Mouse (Mus musculus) intestine, postnatal 0 days (tissue): ENCODE measurements around the gene Cox6b2. TPM values are rescaled to one million over a fixed set of nuclear protein-coding genes. Genes with fewer than 3 reads are reported as not detected.

Experiments used
- ATAC-seq: fragments of 200-750 bp; cut with Nextera tagmentation; 2 replicates; pipeline ENCODE4 v1.8.0; 2017; ENCODE audit warnings: mild to moderate bottlenecking, moderate TSS enrichment, moderate library complexity
- H3K27ac ChIP-seq: fragments of 300-500 bp; sonication (generic); 2 replicates; pipeline ENCODE4 v1.5.1; 2014; ENCODE audit warnings: mild to moderate bottlenecking, low read depth, low read length, moderate library complexity
- H3K27me3 ChIP-seq: fragments of 300-500 bp; sonication (generic); replicated peaks from 2 replicates; pipeline ENCODE4 v1.6.1; 2014; ENCODE audit warnings: low read length, mixed read lengths; ENCODE audit not compliant: control insufficient read depth, insufficient read depth
- H3K36me3 ChIP-seq: fragments of 300-500 bp; sonication (generic); 2 replicates; pipeline ENCODE4 v1.6.1; 2014; ENCODE audit warnings: mild to moderate bottlenecking, moderate library complexity; ENCODE audit not compliant: control insufficient read depth, insufficient read depth
- H3K4me1 ChIP-seq: fragments of 300-500 bp; sonication (generic); replicated peaks from 2 replicates; pipeline ENCODE4 v1.6.1; 2014; ENCODE audit warnings: antibody characterized with exemption, low read length, mixed read lengths; ENCODE audit not compliant: control insufficient read depth, insufficient read depth
- H3K4me2 ChIP-seq: fragments of 300-500 bp; sonication (generic); replicated peaks from 2 replicates; pipeline ENCODE4 v1.6.1; 2014; ENCODE audit warnings: low read depth, mild to moderate bottlenecking, moderate library complexity
- H3K4me3 ChIP-seq: fragments of 300-500 bp; sonication (generic); 2 replicates; pipeline ENCODE4 v1.5.1; 2014; ENCODE audit warnings: low read depth, low read length
- H3K9ac ChIP-seq: fragments of 300-500 bp; sonication (generic); 2 replicates; pipeline ENCODE4 v1.6.1; 2014; ENCODE audit warnings: mild to moderate bottlenecking, low read depth, low read length
- H3K9me3 ChIP-seq: fragments of 300-500 bp; sonication (generic); 2 replicates; pipeline ENCODE4 v1.6.1; 2016; ENCODE audit warnings: mixed run types; ENCODE audit not compliant: control insufficient read depth
- CTCF ChIP-seq: sonication (generic); IDR thresholded peaks from 2 replicates; pipeline ENCODE4 v1.5.1; 2016; ENCODE audit warnings: low read depth, mild to moderate bottlenecking, control low read depth, antibody characterized with exemption, moderate library complexity
- WGBS: fragments of 180-500 bp; shearing (Covaris S2); extraction: QIAGEN DNeasy Blood & Tissue Kit; methylation state at CpG from one replicate; pipeline ENCODE4 v1.1.7; 2014; 5-methylcytosine and 5-hydroxymethylcytosine counted together
- polyA plus RNA-seq: library from polyadenylated mRNA; unstranded; fragments of >200 nt; fragmentation: Nextera tagmentation; extraction: Ambion mirVana; gene quantifications from 2 replicates; pipeline ENCODE4 v1.2.1, GENCODE M21; 2015

Cox6b2 gene
- polyA plus RNA-seq, 1 experiment from 2014 or later: 48.5 TPM

DNA sequence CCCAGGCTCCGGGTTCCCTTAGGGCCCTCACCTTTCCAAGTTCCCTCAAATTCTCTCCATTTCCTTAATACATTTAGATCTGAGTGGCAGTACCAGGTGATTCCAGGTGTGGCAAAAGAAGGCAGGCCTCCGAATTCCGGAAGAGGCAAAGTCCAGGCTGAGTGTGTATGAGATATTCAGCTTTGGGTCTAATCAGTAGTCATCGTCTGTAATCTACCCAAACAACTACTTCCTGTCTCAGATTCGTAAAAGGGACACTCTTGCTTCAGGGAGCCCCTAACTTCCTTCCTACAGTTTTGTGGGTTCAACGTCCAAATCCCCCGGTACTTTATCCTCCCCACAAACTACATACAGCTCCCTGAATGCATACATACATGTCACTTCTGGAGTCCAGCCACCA, 27.7 kb downstream of the Cox6b2 start, which contains the start of gene Tmem150b:
Gene Tmem150b, minus strand, starts transcription at position 81 of the 400 bp plus-strand sequence.
- Histone ChIP-seq H3K4me3 (peak within 1 kb of the TSS; percentile 45), H3K4me2 (peak within 1 kb of the TSS; percentile 77), H3K9me3 (no peaks in the 10 kb centered on the region), H3K27me3 (no peaks in the 10 kb centered on the region), H3K9ac (peak within 1 kb of the TSS; percentile 50), H3K4me1 (peaks cover 6% of the 10 kb centered on the region; the same call in 1 of the 2 replicates), H3K27ac (peak within 1 kb of the TSS; percentile 82), H3K36me3 (peaks cover 3% of the 10 kb centered on the region; the same call in 1 of the 2 replicates)
- TF ChIP-seq CTCF: no peak
- peak; percentile 87 for ATAC-seq
- 31% methylated on average over 7 of the region's 7 CpGs for WGBS

DNA sequence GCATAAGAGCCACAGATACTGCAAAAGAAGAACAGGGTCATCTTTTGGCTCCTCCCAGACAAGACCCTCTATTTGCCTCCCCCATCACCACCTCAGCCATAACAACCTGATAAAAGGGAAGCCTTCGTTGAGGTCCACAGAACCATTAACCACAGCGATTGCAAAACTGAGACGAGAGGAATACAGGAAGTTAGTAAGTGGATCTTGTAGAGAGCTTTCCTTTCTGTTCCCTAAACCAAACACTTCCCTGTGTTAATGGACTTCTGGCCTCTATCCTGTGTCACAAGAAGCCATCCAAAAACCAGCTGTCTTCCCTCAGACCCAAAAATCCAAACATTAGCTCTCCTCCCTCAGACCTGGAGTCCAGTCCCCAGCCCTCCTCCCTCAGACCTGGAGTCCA, 28.5 kb downstream of the Cox6b2 start:
- Histone ChIP-seq H3K4me3 (peak overlapping the region; percentile 45), H3K27me3 (no peaks in the 10 kb centered on the region), H3K36me3 (peaks cover 3% of the 10 kb centered on the region; the same call in 1 of the 2 replicates), H3K9me3 (no peaks in the 10 kb centered on the region), H3K4me2 (peak overlapping the region; percentile 77), H3K27ac (peak overlapping the region; percentile 82), H3K9ac (peak overlapping the region; percentile 50), H3K4me1 (peaks cover 10% of the 10 kb centered on the region)
- ATAC-seq: peak; percentile 23; the same call in 1 of the 2 replicates
- no peak for TF ChIP-seq CTCF
- WGBS: 7% methylated on average over 3 of the region's 3 CpGs

DNA sequence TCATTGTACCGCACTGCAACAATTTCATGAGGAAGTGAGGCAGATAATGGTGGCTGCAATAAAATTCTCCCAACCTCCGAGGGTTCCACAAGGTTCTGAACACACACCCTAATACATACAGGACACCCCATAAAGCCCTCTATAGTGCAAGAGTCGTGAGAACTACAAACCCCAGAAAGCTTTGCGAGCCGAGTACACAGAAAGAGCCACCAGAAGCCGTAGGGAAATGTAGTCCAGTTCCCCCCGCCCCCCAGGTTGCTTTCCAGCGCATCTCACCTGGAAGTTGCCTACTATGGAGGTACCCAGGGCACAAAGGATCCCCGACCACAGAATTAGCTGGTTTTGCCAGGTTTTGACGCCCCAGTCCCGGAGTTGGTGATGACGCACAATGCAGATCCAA, 29.4 kb downstream of the Cox6b2 start:
- WGBS: 25% methylated on average over 12 of the region's 12 CpGs
- peaks cover 10% of the 10 kb centered on the region for H3K4me1 ChIP-seq
- peak overlapping the region; percentile 77 for H3K4me2 ChIP-seq
- no peaks in the 10 kb centered on the region for H3K9me3 ChIP-seq
- no peaks in the 10 kb centered on the region for H3K27me3 ChIP-seq
- no peak for TF ChIP-seq CTCF
- H3K36me3 ChIP-seq: peaks cover 3% of the 10 kb centered on the region; the same call in 1 of the 2 replicates
- H3K9ac ChIP-seq: peak overlapping the region; percentile 50
- H3K27ac ChIP-seq: peak overlapping the region; percentile 82
- no peak for ATAC-seq
- peak overlapping the region; percentile 45 for H3K4me3 ChIP-seq

DNA sequence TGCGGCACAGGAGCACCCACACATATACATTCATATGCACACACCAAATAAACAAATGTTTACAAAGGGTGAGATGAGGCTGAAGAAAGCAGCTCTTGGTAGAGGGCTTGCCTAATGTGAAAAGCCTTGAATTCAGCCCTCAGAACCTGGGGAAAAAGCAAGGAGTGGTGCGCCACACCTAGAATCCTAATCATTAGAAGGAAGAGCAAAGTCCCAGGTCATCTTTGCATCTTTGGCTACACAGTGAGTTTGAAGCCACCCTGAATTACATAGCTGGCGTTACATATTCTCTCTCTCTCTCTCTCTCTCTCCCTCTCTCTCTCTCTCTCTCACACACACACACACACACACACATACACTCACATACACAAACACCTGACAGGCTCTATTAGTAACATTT, 33.6 kb downstream of the Cox6b2 start:
- peaks cover 16% of the 10 kb centered on the region; the same call in 1 of the 2 replicates for H3K36me3 ChIP-seq
- H3K4me1 ChIP-seq: peaks cover 8% of the 10 kb centered on the region
- 58% methylated on average over 3 of the region's 3 CpGs for WGBS
- no peak for TF ChIP-seq CTCF
- no peak overlapping the region for H3K4me3 ChIP-seq
- H3K27me3 ChIP-seq: no peaks in the 10 kb centered on the region
- peak; percentile 44; the same call in 1 of the 2 replicates for ATAC-seq
- no peak overlapping the region for H3K4me2 ChIP-seq
- H3K27ac ChIP-seq: peak overlapping the region; percentile 21; the same call in 1 of the 2 replicates
- no peak overlapping the region for H3K9ac ChIP-seq
- no peaks in the 10 kb centered on the region for H3K9me3 ChIP-seq

DNA sequence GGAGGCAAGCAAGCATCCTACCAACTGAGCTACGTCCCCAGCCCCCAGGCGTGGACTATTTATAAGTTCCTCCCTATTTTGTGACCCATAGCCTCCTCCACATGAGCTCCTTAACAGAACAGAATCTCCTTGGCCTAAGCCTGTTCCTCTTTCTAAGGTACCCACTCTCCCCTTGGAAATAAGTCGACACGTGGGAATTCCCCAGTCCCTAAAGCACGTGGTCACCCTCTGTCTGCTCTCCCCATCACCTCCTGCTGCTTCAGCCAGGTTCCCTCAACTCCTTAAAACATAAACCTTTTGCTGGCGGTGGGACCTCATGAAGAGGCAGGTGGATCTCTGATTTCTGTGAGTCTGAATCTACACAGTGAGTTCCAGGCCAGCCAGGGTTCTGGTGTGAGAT, 35.9 kb downstream of the Cox6b2 start:
- Histone ChIP-seq H3K27ac (no peak overlapping the region), H3K4me1 (peaks cover 8% of the 10 kb centered on the region), H3K36me3 (peaks cover 28% of the 10 kb centered on the region), H3K4me2 (no peak overlapping the region), H3K4me3 (no peak overlapping the region), H3K9ac (no peak overlapping the region), H3K9me3 (no peaks in the 10 kb centered on the region), H3K27me3 (no peaks in the 10 kb centered on the region)
- 72% methylated on average over 6 of the region's 6 CpGs for WGBS
- ATAC-seq: no peak
- TF ChIP-seq CTCF: no peak

DNA sequence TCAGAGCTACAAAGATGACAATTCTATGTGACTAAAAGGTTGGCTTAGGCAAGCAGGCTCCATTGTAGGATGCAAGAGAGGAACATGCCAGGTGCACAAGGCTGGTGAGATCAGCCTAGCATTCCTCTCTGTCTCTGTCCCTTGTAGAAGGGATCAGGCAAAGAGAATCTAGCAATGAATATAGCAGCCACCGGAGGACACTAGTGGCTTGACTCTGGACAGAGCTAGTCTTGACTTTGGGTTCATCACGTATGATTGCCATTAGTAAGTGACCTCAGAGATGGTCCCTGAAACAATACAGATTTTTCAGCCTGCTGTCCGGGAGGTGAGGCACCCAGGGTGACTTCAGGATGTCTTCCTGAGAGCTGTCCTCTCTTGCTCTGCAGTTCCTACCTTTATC, 40.3 kb downstream of the Cox6b2 start:
- Histone ChIP-seq H3K9ac (no peak overlapping the region), H3K36me3 (peaks cover 41% of the 10 kb centered on the region), H3K27me3 (no peaks in the 10 kb centered on the region), H3K4me3 (no peak overlapping the region), H3K9me3 (no peaks in the 10 kb centered on the region), H3K27ac (no peak overlapping the region), H3K4me1 (no peaks in the 10 kb centered on the region), H3K4me2 (no peak overlapping the region)
- peak; percentile 66 for TF ChIP-seq CTCF
- WGBS: 84% methylated on average over 3 of the region's 3 CpGs
- no peak for ATAC-seq
